Mouse (Mus musculus) liver, adult (tissue): ENCODE results near the gene Cnnm2.
A peak's percentile ranks its signal among the peaks of the same experiment; 100 is the strongest.

Experiments
- GATA4 ChIP-seq: IDR thresholded peaks from 2 replicates; pipeline ENCODE4 v1.6.1; 2014; ENCODE audit warnings: mild to moderate bottlenecking, low read length; ENCODE audit not compliant: insufficient replicate concordance

The Cnnm2 gene

DNA sequence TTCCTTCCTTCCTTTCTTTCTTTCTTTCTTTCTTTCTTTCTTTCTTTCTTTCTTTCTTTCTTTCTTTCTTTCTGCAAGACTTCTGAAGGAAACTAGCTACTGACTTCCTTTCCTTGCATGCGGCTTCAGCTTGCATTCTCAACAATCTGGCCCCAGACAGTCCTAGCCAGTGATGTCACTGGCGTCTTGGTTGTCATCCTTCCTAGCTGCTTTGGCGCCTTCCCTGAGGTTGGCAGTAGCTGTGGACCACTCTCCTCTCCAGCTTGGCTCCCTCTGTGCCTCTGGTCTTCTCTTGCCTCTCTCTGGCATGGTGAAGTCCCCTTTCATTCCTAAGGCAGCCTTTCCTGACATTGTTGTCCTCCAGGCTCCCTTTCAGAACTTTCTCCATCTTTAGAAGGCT, 15.5 kb downstream of the Cnnm2 start:
- no peak for TF ChIP-seq GATA4

DNA sequence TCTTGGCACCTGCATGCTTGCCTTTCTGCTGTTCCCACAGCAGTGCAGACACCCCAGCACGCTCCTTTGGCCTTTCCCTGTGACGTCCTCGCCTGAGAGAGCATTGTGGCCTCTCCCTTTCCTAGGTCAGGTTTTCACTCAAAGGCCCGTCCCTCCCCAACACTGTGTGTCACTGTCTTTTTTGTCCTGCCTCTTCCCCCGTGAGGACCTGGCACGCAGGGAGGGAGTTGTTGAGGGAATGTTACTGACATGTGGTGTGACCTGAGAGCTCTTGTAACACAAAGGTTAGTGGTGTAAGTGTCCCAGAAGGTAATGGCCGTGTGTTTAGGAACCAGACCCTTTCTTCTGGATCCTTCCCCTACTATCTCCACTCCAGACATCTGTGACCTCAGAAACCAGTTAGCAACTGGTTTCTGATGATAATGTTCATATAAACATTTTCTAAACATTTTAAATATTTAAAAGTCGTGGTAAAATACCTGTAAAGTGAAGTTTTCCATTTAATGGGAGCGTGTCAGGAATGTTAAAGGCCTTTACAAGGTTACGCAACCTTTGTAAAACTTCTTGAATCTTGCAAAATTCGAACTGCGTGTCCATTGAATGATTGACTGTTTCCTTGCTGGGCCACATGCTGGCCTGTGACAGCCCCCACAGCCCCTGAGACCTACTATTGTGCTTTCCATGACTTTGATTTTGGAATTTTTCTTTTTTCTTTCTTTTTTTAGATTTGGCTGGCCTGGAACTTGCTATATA, 16.7 kb downstream of the Cnnm2 start:
- TF ChIP-seq GATA4: no peak

DNA sequence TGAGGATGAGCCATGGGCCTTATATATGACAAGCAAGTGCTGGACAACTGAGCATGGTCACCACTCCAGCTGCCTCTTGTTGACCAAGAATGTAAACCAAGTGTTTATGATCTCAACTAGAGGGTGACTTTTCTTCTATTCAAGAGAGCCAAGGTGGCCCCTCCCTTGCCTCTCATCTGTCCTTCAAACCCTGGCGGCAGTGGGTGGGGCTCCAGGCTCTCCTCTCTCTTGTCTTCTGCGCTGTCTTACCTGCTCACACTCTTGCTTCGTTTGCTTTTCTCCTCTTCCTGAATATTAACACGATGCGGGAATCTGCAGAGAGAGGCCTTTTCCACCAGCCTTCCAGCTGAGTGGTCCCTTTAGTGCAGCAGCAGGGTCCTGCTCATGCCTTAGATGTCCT, 22.6 kb downstream of the Cnnm2 start:
- no peak for TF ChIP-seq GATA4

DNA sequence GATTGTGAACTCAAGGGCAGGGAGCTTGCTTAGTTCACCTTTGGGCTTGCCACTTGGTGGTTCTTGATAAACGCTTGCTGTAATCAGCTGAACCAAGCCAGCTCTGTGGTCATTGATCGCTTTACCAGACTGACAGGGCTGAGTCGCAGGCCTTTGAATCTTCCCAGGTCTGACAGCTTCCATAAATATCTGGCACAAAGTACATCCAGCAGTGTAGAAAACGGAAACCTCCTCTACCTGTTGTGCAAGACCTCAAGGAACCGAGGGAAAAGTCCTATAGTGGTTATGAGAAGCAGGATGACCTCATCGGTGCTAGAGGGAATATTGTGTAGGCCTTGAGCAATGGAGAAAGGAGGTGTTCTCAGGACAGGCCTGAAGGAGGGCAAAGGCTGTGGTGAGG, 23.1 kb downstream of the Cnnm2 start:
- peak; percentile 6; the same call in 1 of the 2 replicates for TF ChIP-seq GATA4

DNA sequence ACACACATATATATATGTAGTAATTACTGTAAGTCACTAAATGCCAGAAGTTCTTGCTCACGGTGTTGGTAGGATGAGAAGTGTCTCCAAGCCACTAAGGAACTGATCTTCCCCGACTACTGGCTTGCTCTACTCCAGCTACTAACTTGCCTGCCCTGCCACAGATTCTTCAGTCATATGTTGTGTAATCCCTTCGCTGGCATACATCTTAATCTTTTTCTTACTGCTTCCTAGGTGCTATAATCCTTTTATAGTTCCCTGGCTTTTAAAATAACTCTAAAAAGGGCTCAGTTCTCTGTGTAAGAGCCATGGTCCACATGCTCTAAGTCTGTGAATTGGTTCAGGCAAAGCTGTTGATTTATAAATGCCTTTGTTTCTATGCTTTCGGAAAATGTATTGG, 24.2 kb downstream of the Cnnm2 start:
- no peak for TF ChIP-seq GATA4

DNA sequence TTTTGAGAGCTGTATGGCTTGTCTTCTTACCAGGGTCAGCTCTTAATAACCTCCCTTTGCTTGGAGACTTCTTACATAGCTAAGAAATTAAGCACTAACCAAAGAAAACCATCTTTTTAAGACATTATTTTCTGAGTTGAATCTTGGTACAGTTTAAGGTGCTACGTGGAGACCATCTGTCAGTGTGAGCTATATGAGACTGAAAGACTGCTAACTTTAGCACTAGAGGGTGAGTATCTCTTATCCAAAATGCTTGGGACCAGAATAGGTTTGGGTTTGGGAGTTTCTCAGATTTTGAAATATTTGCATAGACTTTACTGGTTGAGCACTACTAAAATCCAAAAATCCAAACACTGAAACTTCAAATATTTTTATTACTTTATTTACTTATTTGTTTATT, 28.4 kb downstream of the Cnnm2 start:
- TF ChIP-seq GATA4: no peak

DNA sequence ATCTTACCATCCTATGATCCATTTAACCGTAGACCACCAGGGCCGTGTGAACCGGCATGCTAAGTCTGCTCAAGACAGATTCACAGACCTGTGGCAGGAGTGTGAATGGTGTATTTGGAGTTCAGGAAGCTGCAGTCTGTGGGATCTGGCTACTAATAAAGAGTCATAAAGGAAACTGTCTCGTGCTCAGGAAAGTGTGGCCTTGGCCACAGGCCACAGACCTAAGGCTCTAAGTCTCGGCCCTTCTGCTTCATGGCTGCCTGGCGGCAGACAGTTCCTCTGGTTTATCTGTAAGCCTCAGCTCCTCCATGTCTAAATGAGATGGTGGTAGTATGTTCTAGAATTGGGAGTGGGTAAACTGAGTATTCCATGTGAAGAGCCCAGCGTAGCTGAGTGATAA, 30.0 kb downstream of the Cnnm2 start:
- TF ChIP-seq GATA4: no peak

DNA sequence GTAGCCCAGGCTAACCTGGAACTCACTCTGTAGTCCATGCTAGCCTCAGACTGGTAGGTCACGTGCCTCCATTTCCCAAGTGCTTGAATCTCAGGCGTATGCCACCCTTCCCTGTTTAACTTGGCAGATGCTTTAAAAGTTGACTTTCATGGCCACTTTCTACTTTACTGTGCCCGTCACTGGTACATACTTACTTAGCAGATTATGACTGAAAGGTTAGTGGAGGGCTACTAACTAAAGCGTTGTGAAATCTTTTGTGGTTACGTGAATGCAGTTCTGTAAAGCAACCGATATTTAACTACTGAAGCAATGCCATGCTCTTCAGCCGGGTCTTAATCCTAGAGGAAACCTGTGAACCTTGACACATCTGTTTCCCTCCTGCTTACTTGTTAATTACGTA, 30.5 kb downstream of the Cnnm2 start:
- TF ChIP-seq GATA4: no peak

DNA sequence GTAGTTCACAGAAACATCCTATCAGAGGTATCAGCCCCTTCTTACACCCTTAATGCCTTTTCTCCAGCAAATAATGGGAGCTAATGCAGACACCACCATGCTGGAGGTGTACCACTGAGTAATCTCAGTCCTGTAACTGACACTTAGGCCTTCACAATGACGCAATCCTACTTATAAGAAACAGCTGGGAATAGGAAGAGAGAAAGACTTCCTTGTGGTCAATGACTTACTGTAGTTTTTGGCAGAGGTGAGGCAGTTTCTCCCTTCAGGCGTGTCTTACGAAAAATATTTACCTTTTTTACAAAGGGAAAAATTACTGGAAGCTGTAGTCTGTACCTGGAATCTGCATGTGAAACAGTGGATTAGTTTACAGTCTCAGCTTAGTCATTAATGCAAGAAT, 31.1 kb downstream of the Cnnm2 start:
- TF ChIP-seq GATA4: no peak

DNA sequence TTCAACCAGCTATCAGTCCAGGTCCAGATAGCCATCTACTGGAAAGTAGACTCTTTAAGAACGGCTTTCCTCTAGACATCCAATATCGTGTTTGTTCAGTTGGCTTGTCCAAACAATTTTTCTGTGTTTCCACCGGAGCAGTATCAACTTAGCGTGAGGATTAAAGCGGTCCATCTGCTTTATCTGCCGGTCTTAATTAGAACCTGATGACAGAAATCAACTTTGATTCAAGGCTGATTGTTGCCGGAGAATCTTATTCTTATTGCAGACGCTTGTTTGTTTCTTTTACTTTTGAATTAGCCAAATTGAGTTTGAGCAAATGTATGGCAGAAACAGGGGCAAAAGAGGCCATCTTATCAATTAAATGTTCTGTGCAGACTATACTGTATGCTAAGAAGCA, 32.8 kb downstream of the Cnnm2 start:
- TF ChIP-seq GATA4: no peak

DNA sequence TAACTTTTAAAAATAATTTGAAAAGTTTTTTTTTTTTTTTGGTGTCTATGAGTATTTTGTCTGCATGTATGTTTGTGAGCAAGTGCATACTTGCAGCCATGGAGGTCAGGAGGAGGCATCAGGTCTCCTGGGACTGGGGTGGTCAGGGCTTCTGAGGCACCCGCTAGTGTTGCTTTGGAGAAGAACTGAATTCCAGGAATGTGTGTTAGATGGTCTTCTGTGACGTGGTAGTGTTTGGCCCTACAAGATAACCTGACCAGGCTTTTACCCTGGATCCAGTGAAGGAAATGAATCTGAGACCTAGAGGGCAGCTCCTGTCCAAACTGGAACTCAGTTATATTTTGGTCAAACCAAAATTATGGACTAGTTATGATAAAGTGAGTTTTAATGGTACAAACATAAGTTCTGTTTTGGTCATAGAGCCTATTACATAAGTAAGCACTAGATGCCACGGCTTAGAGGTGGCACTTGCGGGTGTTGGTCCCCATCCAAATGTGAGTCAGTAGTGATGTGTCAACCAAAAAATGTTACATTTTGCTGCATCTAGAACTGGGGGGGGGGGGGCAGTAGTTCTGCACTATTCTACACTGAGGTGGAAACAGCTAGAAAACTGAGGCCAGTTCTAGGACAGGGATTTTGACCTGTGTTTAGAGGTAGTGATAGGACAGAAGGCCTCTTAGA, 38.6 kb downstream of the Cnnm2 start:
- TF ChIP-seq GATA4: no peak

DNA sequence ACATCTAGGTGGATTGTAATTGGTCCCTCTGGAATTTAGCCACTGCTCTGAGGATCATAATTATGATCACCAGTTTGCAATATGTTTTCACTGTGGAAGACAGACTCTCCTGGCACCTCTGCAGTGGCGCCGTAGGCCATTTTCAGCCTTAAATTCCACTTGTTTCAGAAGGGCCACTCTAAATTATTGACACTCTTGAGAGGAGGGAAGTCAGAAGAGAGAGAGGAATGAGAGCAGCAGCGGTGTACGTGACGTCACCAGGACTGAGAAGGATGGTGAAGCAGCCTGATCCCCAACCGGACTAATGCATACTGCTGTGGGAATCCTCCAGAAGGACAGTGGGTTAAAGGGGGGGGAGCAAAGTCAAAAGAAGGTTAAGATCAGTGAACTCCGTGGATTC, 40.1 kb downstream of the Cnnm2 start:
- TF ChIP-seq GATA4: no peak

DNA sequence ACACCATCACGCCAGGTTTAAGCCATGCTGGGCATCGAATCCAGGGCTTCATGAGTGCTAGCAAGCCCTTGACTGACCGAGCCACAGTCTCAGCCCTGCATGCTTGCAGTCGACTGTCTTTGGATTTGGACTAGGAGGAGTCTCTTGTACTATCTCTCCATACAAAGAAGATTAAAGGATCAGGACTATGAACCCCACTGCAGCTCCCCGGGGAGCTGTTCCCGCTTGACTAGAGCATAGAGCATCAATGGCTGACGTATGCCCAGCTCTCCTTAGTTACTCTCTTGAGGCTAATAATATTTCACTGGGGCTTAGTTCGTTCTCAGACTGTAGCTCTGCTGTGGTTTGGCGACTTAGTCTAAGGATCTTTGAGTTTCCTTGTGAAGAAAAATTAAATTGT, 40.9 kb downstream of the Cnnm2 start:
- no peak for TF ChIP-seq GATA4

DNA sequence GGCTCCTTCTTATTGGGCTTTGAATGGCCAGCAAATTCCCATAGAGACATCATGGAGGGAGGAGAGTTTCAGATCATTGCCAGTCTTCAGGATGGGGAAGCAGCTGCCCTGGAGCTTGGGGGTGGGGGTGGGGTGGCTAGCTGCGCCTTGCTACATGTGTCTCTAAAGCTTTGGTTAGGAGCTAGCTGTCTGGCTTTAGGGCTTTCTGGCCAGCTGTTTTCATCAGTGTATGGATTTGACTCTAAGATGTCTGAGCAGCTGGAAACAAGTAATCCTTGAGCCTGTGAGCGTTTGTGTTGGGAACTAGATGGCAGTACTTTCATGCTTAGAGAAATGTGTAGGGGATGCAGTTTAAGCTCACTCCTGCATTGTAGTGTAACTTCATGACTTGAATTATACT, 42.3 kb downstream of the Cnnm2 start:
- no peak for TF ChIP-seq GATA4

DNA sequence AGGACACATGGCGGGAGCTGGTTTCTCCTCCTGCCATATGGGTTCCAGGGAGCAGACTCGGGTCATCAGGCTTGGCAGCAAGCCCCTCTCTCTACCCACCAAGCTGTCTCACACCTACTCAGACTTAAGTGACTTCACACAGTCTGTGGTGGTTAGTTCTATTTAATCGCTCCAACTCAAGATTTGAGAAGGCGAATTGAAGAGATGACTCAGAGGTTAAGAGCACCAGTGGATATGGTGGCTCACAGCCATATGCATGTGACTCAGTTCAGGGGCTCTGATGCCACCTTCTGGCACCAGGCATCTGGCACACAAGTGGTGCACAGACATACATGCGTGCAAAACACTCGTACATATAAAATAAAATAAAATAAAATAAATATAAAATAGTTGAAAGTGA, 43.4 kb downstream of the Cnnm2 start:
- no peak for TF ChIP-seq GATA4

DNA sequence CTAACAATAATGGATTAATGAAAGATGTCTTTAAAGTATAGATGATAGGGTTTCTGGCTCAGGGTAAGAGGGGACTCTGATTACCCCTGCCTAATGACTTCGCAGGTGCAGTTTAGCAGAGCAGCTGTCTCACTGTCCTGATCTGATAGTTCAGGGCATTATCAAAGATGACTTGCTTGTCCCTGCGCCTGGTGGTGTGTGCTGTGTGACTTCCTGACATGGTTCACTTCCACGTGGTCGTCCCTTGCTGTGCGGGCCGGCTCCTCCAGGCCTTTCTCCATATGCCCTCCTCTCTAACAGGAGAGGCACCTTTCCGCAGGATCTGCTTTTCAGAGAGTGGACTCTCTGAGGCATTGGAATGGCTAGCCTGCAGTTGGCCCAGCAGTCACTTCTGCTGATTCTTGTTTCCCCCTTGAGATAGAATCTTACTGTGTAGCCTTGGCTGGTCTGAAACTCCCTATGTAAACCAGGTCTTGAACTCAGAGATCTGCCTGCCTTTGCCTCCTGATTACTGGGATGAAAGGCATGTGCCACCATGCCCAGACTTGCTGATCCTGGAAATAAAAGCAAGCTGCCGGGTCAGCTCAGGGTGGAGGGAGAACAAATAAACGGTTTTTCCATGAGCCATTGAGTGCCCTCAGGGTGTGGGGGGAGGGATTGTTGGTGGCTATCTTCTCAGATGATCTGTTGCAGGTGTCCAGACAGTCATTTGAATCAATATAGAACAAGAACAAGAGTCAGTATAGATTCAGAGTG, 44.7 kb downstream of the Cnnm2 start:
- no peak for TF ChIP-seq GATA4
